Mouse (Mus musculus) liver, embryonic 12.5 days (tissue): ENCODE results near the gene Txnrd1. TPM values are rescaled to one million over a fixed set of nuclear protein-coding genes. Genes with fewer than 3 reads are reported as not detected.
A peak's percentile ranks its signal among the peaks of the same experiment; 100 is the strongest.

Experiments
- ATAC-seq: fragments of 200-750 bp; cut with Nextera tagmentation; 2 replicates; pipeline ENCODE4 v1.8.0; 2017; ENCODE audit warnings: moderate number of reproducible peaks, mild to moderate bottlenecking, moderate library complexity
- H3K27ac ChIP-seq: fragments of 300-500 bp; sonication (generic); 2 replicates; pipeline ENCODE4 v1.5.1; 2016; ENCODE audit warnings: mild to moderate bottlenecking
- H3K27me3 ChIP-seq: fragments of 300-500 bp; sonication (generic); replicated peaks from 2 replicates; pipeline ENCODE4 v1.6.1; 2016; ENCODE audit warnings: mild to moderate bottlenecking, moderate library complexity
- H3K36me3 ChIP-seq: fragments of 300-500 bp; sonication (generic); 2 replicates; pipeline ENCODE4 v1.6.1; 2016; ENCODE audit warnings: mild to moderate bottlenecking, moderate library complexity
- H3K4me1 ChIP-seq: fragments of 300-500 bp; sonication (generic); 2 replicates; pipeline ENCODE4 v1.6.1; 2016
- H3K4me2 ChIP-seq: fragments of 300-500 bp; sonication (generic); 2 replicates; pipeline ENCODE4 v1.6.1; 2016; ENCODE audit warnings: mild to moderate bottlenecking, moderate library complexity
- H3K4me3 ChIP-seq: fragments of 300-500 bp; sonication (generic); 2 replicates; pipeline ENCODE4 v1.5.1; 2016; ENCODE audit warnings: mild to moderate bottlenecking, moderate library complexity
- H3K9ac ChIP-seq: fragments of 300-500 bp; sonication (generic); 2 replicates; pipeline ENCODE4 v1.6.1; 2016; ENCODE audit warnings: mild to moderate bottlenecking, moderate library complexity
- H3K9me3 ChIP-seq: fragments of 300-500 bp; sonication (generic); replicated peaks from 2 replicates; pipeline ENCODE4 v1.6.1; 2016; ENCODE audit warnings: mild to moderate bottlenecking, moderate library complexity
- WGBS: fragments of 180-500 bp; shearing (Covaris S2); methylation state at CpG from one replicate; pipeline ENCODE4 v1.1.7; 2016; ENCODE audit not compliant: insufficient replicate concordance; 5-methylcytosine and 5-hydroxymethylcytosine counted together
- polyA plus RNA-seq: library from polyadenylated mRNA; unstranded; fragments of >200 nt; fragmentation: Nextera tagmentation; extraction: Ambion mirVana; gene quantifications from 2 replicates; pipeline ENCODE4 v1.2.1, GENCODE M21; 2016

The Txnrd1 gene
- polyA plus RNA-seq, 1 experiment from 2014 or later: 108 TPM

- no peaks in the 10 kb centered on the region for H3K9me3 ChIP-seq
- no peak overlapping the region for H3K27ac ChIP-seq
- H3K36me3 ChIP-seq: peaks cover 30% of the 10 kb centered on the region
- 0 out of 2 replicates have a peak overlapping the region, but pooled peaks have one; percentile 9 for H3K9ac ChIP-seq
- peak overlapping the region; percentile 63 for H3K4me2 ChIP-seq
- WGBS: 53% methylated on average over 7 of the region's 7 CpGs
- no peak for ATAC-seq
- 0 out of 2 replicates have a peak, but pooled peaks cover 7% of the 10 kb centered on the region for H3K27me3 ChIP-seq
- peak overlapping the region; percentile 45 for H3K4me3 ChIP-seq
- peaks cover 24% of the 10 kb centered on the region for H3K4me1 ChIP-seq
Measured at GRCm38 (mm10) chr10:82900546-82900945, 66.8 kb downstream of the Txnrd1 start.

GRCm38 (mm10) chr10:82901436-82901835 is 67.7 kb downstream of the Txnrd1 start:
- Histone ChIP-seq H3K9ac (no peak overlapping the region), H3K36me3 (peaks cover 21% of the 10 kb centered on the region), H3K9me3 (no peaks in the 10 kb centered on the region), H3K4me3 (no peak overlapping the region), H3K4me2 (no peak overlapping the region), H3K4me1 (peaks cover 24% of the 10 kb centered on the region), H3K27ac (no peak overlapping the region), H3K27me3 (peaks cover 13% of the 10 kb centered on the region)
- WGBS: 5% methylated on average over 7 of the region's 7 CpGs
- ATAC-seq: peak; percentile 56

- H3K9me3 ChIP-seq: no peaks in the 10 kb centered on the region
- H3K4me2 ChIP-seq: no peak overlapping the region
- no peak overlapping the region for H3K27ac ChIP-seq
- peaks cover 17% of the 10 kb centered on the region for H3K4me1 ChIP-seq
- no peak overlapping the region for H3K4me3 ChIP-seq
- 73% methylated on average over 7 of the region's 7 CpGs for whole genome bisulfite sequencing
- H3K36me3 ChIP-seq: no peaks in the 10 kb centered on the region
- H3K9ac ChIP-seq: no peak overlapping the region
- ATAC-seq: no peak
- H3K27me3 ChIP-seq: peaks cover 40% of the 10 kb centered on the region
Measured at GRCm38 (mm10) chr10:82908526-82908925, 74.8 kb downstream of the Txnrd1 start.

- Histone ChIP-seq H3K27ac (no peak overlapping the region), H3K9me3 (no peaks in the 10 kb centered on the region), H3K27me3 (peaks cover 40% of the 10 kb centered on the region), H3K4me1 (peaks cover 24% of the 10 kb centered on the region), H3K4me3 (no peak overlapping the region), H3K36me3 (no peaks in the 10 kb centered on the region), H3K9ac (no peak overlapping the region), H3K4me2 (peak overlapping the region; percentile 27; the same call in 1 of the 2 replicates)
- no peak for ATAC-seq
- WGBS: 20% methylated on average over 9 of the region's 9 CpGs
Measured at GRCm38 (mm10) chr10:82909382-82909781, 75.6 kb downstream of the Txnrd1 start.

- WGBS: 59% methylated on average over 3 of the region's 3 CpGs
- no peak for ATAC-seq
- Histone ChIP-seq H3K9ac (no peak overlapping the region), H3K4me2 (no peak overlapping the region), H3K4me1 (peaks cover 24% of the 10 kb centered on the region), H3K27ac (no peak overlapping the region), H3K36me3 (no peaks in the 10 kb centered on the region), H3K27me3 (peaks cover 40% of the 10 kb centered on the region), H3K9me3 (no peaks in the 10 kb centered on the region), H3K4me3 (no peak overlapping the region)
Measured at GRCm38 (mm10) chr10:82910198-82910597, 76.4 kb downstream of the Txnrd1 start.

GRCm38 (mm10) chr10:82913238-82913637 is 79.5 kb downstream of the Txnrd1 start:
- H3K4me1 ChIP-seq: peaks cover 34% of the 10 kb centered on the region
- H3K27me3 ChIP-seq: peaks cover 22% of the 10 kb centered on the region
- WGBS: 18% methylated on average over 4 of the region's 4 CpGs
- no peak overlapping the region for H3K9ac ChIP-seq
- ATAC-seq: peak; percentile 80
- H3K4me2 ChIP-seq: no peak overlapping the region
- H3K27ac ChIP-seq: no peak overlapping the region
- no peaks in the 10 kb centered on the region for H3K9me3 ChIP-seq
- H3K4me3 ChIP-seq: no peak overlapping the region
- no peaks in the 10 kb centered on the region for H3K36me3 ChIP-seq

GRCm38 (mm10) chr10:82913772-82914171 is 80.0 kb downstream of the Txnrd1 start:
- 58% methylated on average over 6 of the region's 6 CpGs for WGBS
- no peak overlapping the region for H3K4me2 ChIP-seq
- H3K9me3 ChIP-seq: no peaks in the 10 kb centered on the region
- no peak overlapping the region for H3K27ac ChIP-seq
- H3K4me3 ChIP-seq: no peak overlapping the region
- H3K27me3 ChIP-seq: peaks cover 22% of the 10 kb centered on the region
- H3K4me1 ChIP-seq: peaks cover 34% of the 10 kb centered on the region
- no peaks in the 10 kb centered on the region for H3K36me3 ChIP-seq
- H3K9ac ChIP-seq: no peak overlapping the region
- ATAC-seq: no peak

GRCm38 (mm10) chr10:82918675-82919074 is 84.9 kb downstream of the Txnrd1 start:
- Histone ChIP-seq H3K4me2 (no peak overlapping the region), H3K9me3 (no peaks in the 10 kb centered on the region), H3K27ac (no peak overlapping the region), H3K4me3 (no peak overlapping the region), H3K36me3 (no peaks in the 10 kb centered on the region), H3K9ac (no peak overlapping the region), H3K27me3 (no peaks in the 10 kb centered on the region), H3K4me1 (peaks cover 21% of the 10 kb centered on the region)
- ATAC-seq: no peak
- WGBS: 48% methylated on average over 2 of the region's 2 CpGs

GRCm38 (mm10) chr10:82919404-82919980 is 85.7 kb downstream of the Txnrd1 start:
- H3K9ac ChIP-seq: no peak overlapping the region
- H3K27ac ChIP-seq: no peak overlapping the region
- no peaks in the 10 kb centered on the region for H3K27me3 ChIP-seq
- WGBS: 71% methylated on average over 4 of the region's 4 CpGs
- peaks cover 15% of the 10 kb centered on the region; the same call in 1 of the 2 replicates for H3K4me1 ChIP-seq
- no peaks in the 10 kb centered on the region for H3K36me3 ChIP-seq
- no peak overlapping the region for H3K4me2 ChIP-seq
- no peak for ATAC-seq
- H3K9me3 ChIP-seq: no peaks in the 10 kb centered on the region
- H3K4me3 ChIP-seq: no peak overlapping the region

GRCm38 (mm10) chr10:82923547-82923946 is 89.8 kb downstream of the Txnrd1 start:
- no peak overlapping the region for H3K27ac ChIP-seq
- WGBS: 25% methylated on average over 3 of the region's 3 CpGs

GRCm38 (mm10) chr10:82924750-82925149 is 91.0 kb downstream of the Txnrd1 start:
- Histone ChIP-seq H3K4me3 (no peak overlapping the region), H3K9ac (no peak overlapping the region), H3K4me2 (no peak overlapping the region), H3K4me1 (peaks cover 5% of the 10 kb centered on the region; the same call in 1 of the 2 replicates), H3K9me3 (0 out of 2 replicates have a peak, but pooled peaks cover 3% of the 10 kb centered on the region), H3K27me3 (no peaks in the 10 kb centered on the region), H3K27ac (no peak overlapping the region), H3K36me3 (no peaks in the 10 kb centered on the region)
- WGBS: 74% methylated on average over 2 of the region's 2 CpGs
- ATAC-seq: no peak

More at GRCm38 (mm10) chr10:82923547-82923946, 89.8 kb downstream of the Txnrd1 start:
- ATAC-seq: no peak
- H3K27me3 ChIP-seq: no peaks in the 10 kb centered on the region
- 0 out of 2 replicates have a peak, but pooled peaks cover 3% of the 10 kb centered on the region for H3K9me3 ChIP-seq
- H3K9ac ChIP-seq: no peak overlapping the region
- no peak overlapping the region for H3K4me2 ChIP-seq
- no peak overlapping the region for H3K4me3 ChIP-seq
- no peaks in the 10 kb centered on the region for H3K36me3 ChIP-seq
- H3K4me1 ChIP-seq: peaks cover 5% of the 10 kb centered on the region; the same call in 1 of the 2 replicates

GRCm38 (mm10) chr10:82925624-82926023 is 91.9 kb downstream of the Txnrd1 start:
- no peak overlapping the region for H3K27ac ChIP-seq
- H3K9ac ChIP-seq: no peak overlapping the region
- peaks cover 5% of the 10 kb centered on the region; the same call in 1 of the 2 replicates for H3K4me1 ChIP-seq
- H3K36me3 ChIP-seq: no peaks in the 10 kb centered on the region
- no peaks in the 10 kb centered on the region for H3K27me3 ChIP-seq
- WGBS: 73% methylated on average over 2 of the region's 2 CpGs
- H3K4me3 ChIP-seq: no peak overlapping the region
- no peak overlapping the region for H3K4me2 ChIP-seq
- H3K9me3 ChIP-seq: 0 out of 2 replicates have a peak, but pooled peaks cover 3% of the 10 kb centered on the region
- ATAC-seq: no peak
